Mouse (Mus musculus): ENCODE results near the gene Hnf4a. TPM values are rescaled to one million over a fixed set of nuclear protein-coding genes. Genes with fewer than 3 reads are reported as not detected.

The Hnf4a gene
- total RNA-seq (2023): under 1 TPM; 0.07 to 0.09 TPM

DNA sequence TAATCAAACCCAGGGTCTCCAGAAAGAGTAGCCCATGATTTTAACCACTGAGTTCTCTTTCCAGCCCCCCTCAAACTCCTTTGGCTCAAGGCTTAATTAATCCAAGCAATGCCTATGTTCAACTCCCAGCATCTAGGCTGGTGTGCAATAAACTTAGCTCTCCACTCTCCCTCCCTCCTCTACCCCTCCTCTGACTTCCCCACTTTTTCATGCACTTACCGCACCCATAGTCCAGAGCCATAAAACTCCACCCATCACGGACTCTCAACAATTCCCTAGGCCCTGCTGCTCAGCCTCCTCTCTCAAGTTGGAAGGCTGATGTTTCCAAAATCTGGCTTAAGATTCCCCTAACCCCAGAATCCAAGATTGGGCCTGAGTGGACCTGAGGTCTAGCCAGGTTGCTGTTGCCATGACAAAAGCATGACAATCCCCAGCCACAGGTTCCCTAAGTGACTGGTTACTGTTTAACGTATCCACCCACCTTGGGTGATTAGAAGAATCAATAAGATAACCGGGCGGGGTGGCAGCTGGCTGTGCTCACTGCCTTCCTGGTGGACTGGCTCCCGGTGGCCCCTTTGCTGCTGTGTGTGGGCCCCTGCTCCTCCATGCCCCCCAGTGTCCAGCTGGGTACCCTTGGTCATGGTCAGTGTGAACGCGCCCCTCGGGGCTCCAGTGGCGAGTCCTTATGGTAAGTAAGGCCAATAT is at the start of gene Hnf4a:
TSS of gene Hnf4a (plus strand) at position 509 of the 705 bp plus-strand sequence.

DNA sequence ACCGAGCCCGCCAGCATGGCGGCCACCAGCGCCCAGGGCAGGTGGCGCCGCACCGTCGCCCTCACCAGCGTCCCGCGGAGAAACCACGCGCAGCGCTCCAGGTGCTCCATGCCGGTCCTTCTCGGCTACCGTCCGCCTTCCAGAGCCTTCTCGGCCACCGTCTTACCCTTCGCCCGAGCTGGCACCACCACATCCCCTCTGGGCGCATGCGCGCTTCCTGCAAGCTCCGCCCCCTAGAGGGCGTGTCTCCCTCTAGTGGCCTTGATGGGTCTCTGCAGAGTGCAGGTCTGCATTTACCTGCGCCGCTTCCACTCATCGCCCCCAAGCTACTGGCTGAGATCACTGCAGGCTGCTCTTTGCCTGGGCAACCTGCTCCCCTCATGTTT is 34.1 kb upstream of the Hnf4a start, which contains the start of gene Fitm2:
TSS of gene Fitm2 (minus strand) at position 164 of the 386 bp plus-strand sequence.

GRCm38 (mm10) chr2:163492018-163492417 is 14.6 kb upstream of the Hnf4a start, which contains the start of gene R3hdml:
Gene R3hdml, plus strand, starts transcription at chr2:163492318.

GRCm38 (mm10) chr2:163602101-163602971 is 95.7 kb downstream of the Hnf4a start, which contains the start of gene Ttpal:
Gene Ttpal, plus strand, starts transcription at chr2:163602314.

Other genes with a start within 250 kb of the Hnf4a start
- not detected for gene Jph2, start 108.8 kb upstream of the Hnf4a start, total RNA-seq (2023)
- 10 to 100 TPM; 82.7 to 99.8 TPM for gene Oser1, start 82.1 kb upstream of the Hnf4a start, total RNA-seq (2023)
- gene Gdap1l1, start 68.3 kb upstream of the Hnf4a start, total RNA-seq (2023): not detected
- 1 to 10 TPM; 1.3 to 1.4 TPM for gene Fitm2, start 34.2 kb upstream of the Hnf4a start, total RNA-seq (2023)
- not detected for gene R3hdml, start 14.5 kb upstream of the Hnf4a start, total RNA-seq (2023)
- 10 to 100 TPM; 44.0 to 48.8 TPM for gene Ttpal, start 95.5 kb downstream of the Hnf4a start, total RNA-seq (2023)
- gene Serinc3, start 138.3 kb downstream of the Hnf4a start, total RNA-seq (2023): 100 to 1,000 TPM; 418 to 463 TPM
- gene Pkig, start 151.6 kb downstream of the Hnf4a start, total RNA-seq (2023): 10 to 100 TPM; 23.2 to 31.6 TPM
- gene Ada, start 243.4 kb downstream of the Hnf4a start, total RNA-seq (2023): 10 to 100 TPM; 10.3 to 13.0 TPM